Mouse (Mus musculus): ENCODE results near the gene Psmb4. TPM values are rescaled to one million over a fixed set of nuclear protein-coding genes. Genes with fewer than 3 reads are reported as not detected.

The Psmb4 gene
- polyA plus RNA-seq, 1 experiment from 2014 or later: 357 TPM

- no peak overlapping the region for H3K4me3 ChIP-seq (ENCODE audit: low read depth, low read length)
- peaks cover 27% of the 10 kb centered on the region for H3K36me3 ChIP-seq (ENCODE audit: control insufficient read depth, insufficient read depth, low read length)
- no peak for DNase-seq (ENCODE audit: low spot score)
- H3K27me3 ChIP-seq (ENCODE audit: control insufficient read depth, insufficient read depth, low read length): no peaks in the 10 kb centered on the region
- H3K9ac ChIP-seq (ENCODE audit: low read depth, low read length): no peak overlapping the region
- H3K4me2 ChIP-seq (replicated peaks; ENCODE audit: low read depth, low read length): no peak overlapping the region
- H3K4me1 ChIP-seq (replicated peaks; ENCODE audit: control insufficient read depth, insufficient read depth, low read length): peaks cover 3% of the 10 kb centered on the region; the same call in 1 of the 2 replicates
- no peak overlapping the region for H3K27ac ChIP-seq (ENCODE audit: low read depth, low read length)
- no peak for ATAC-seq (ENCODE audit: low FRiP score)
- H3K9me3 ChIP-seq (ENCODE audit: control insufficient read depth, low read length): no peaks in the 10 kb centered on the region
- WGBS: 83% methylated on average over 4 of the region's 4 CpGs
Observed at GRCm38 (mm10) chr3:94881840-94882239, 4.9 kb downstream of the Psmb4 start.

- Histone ChIP-seq H3K4me3 (ENCODE audit: low read depth, low read length) (no peak overlapping the region), H3K4me2 (replicated peaks; ENCODE audit: low read depth, low read length) (no peak overlapping the region), H3K9me3 (ENCODE audit: control insufficient read depth, low read length) (no peaks in the 10 kb centered on the region), H3K36me3 (ENCODE audit: control insufficient read depth, insufficient read depth, low read length) (peaks cover 45% of the 10 kb centered on the region), H3K4me1 (replicated peaks; ENCODE audit: control insufficient read depth, insufficient read depth, low read length) (no peaks in the 10 kb centered on the region), H3K9ac (ENCODE audit: low read depth, low read length) (no peak overlapping the region), H3K27ac (ENCODE audit: low read depth, low read length) (no peak overlapping the region), H3K27me3 (ENCODE audit: control insufficient read depth, insufficient read depth, low read length) (no peaks in the 10 kb centered on the region)
- 96% methylated on average over 6 of the region's 6 CpGs for WGBS
- no peak for DNase-seq (ENCODE audit: low spot score)
- no peak for ATAC-seq (ENCODE audit: low FRiP score)
Observed at GRCm38 (mm10) chr3:94878618-94879017, 8.1 kb downstream of the Psmb4 start.

- Histone ChIP-seq H3K27me3 (ENCODE audit: control insufficient read depth, insufficient read depth, low read length) (no peaks in the 10 kb centered on the region), H3K27ac (ENCODE audit: low read depth, low read length) (no peak overlapping the region), H3K4me3 (ENCODE audit: low read depth, low read length) (no peak overlapping the region), H3K9me3 (ENCODE audit: control insufficient read depth, low read length) (no peaks in the 10 kb centered on the region), H3K36me3 (ENCODE audit: control insufficient read depth, insufficient read depth, low read length) (peaks cover 31% of the 10 kb centered on the region), H3K9ac (ENCODE audit: low read depth, low read length) (no peak overlapping the region), H3K4me2 (replicated peaks; ENCODE audit: low read depth, low read length) (no peak overlapping the region), H3K4me1 (replicated peaks; ENCODE audit: control insufficient read depth, insufficient read depth, low read length) (no peaks in the 10 kb centered on the region)
- ATAC-seq (ENCODE audit: low FRiP score) (no peak), DNase-seq (ENCODE audit: low spot score) (no peak)
- 94% methylated on average over 3 of the region's 3 CpGs for WGBS
Observed at GRCm38 (mm10) chr3:94869011-94869410, 17.8 kb downstream of the Psmb4 start.

GRCm38 (mm10) chr3:94859471-94859870, 27.3 kb downstream of the Psmb4 start:
- no peak overlapping the region for H3K9ac ChIP-seq (ENCODE audit: low read depth, low read length)
- no peak overlapping the region for H3K4me3 ChIP-seq (ENCODE audit: low read depth, low read length)
- no peak overlapping the region for H3K4me2 ChIP-seq (replicated peaks; ENCODE audit: low read depth, low read length)
- no peaks in the 10 kb centered on the region for H3K4me1 ChIP-seq (replicated peaks; ENCODE audit: control insufficient read depth, insufficient read depth, low read length)
- 95% methylated on average over 2 of the region's 2 CpGs for WGBS
- H3K27ac ChIP-seq (ENCODE audit: low read depth, low read length): no peak overlapping the region
- H3K9me3 ChIP-seq (ENCODE audit: control insufficient read depth, low read length): no peaks in the 10 kb centered on the region
- no peaks in the 10 kb centered on the region for H3K27me3 ChIP-seq (ENCODE audit: control insufficient read depth, insufficient read depth, low read length)
- no peak for ATAC-seq (ENCODE audit: low FRiP score)
- peaks cover 4% of the 10 kb centered on the region for H3K36me3 ChIP-seq (ENCODE audit: control insufficient read depth, insufficient read depth, low read length)
- no peak for DNase-seq (ENCODE audit: low spot score)

DNA sequence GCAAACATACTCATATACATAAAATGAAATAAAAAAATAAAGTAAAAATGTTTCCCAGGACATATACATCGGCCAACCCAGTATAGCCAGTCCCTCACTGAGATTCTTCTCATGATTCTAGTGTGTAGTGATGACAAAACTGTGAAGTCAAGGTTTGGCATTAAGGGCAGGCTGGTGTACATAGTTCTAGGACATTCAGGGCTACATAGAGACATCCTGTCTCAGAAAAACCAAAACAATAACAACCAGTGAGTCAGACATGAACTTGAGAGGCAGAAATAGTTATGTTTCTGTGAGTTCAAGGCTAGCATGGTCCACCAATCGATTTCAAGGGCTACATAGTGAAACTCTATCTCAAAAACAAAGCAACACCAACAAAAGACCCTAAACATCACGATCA, 34.5 kb downstream of the Psmb4 start:
- Histone ChIP-seq H3K4me3 (ENCODE audit: low read depth, low read length) (no peak overlapping the region), H3K4me1 (replicated peaks; ENCODE audit: control insufficient read depth, insufficient read depth, low read length) (no peaks in the 10 kb centered on the region), H3K4me2 (replicated peaks; ENCODE audit: low read depth, low read length) (no peak overlapping the region), H3K9ac (ENCODE audit: low read depth, low read length) (no peak overlapping the region), H3K27me3 (ENCODE audit: control insufficient read depth, insufficient read depth, low read length) (no peaks in the 10 kb centered on the region), H3K36me3 (ENCODE audit: control insufficient read depth, insufficient read depth, low read length) (no peaks in the 10 kb centered on the region), H3K9me3 (ENCODE audit: control insufficient read depth, low read length) (no peaks in the 10 kb centered on the region), H3K27ac (ENCODE audit: low read depth, low read length) (no peak overlapping the region)
- DNase-seq (ENCODE audit: low spot score) (no peak), ATAC-seq (ENCODE audit: low FRiP score) (no peak)
- 94% methylated on average over 3 of the region's 3 CpGs for WGBS

DNA sequence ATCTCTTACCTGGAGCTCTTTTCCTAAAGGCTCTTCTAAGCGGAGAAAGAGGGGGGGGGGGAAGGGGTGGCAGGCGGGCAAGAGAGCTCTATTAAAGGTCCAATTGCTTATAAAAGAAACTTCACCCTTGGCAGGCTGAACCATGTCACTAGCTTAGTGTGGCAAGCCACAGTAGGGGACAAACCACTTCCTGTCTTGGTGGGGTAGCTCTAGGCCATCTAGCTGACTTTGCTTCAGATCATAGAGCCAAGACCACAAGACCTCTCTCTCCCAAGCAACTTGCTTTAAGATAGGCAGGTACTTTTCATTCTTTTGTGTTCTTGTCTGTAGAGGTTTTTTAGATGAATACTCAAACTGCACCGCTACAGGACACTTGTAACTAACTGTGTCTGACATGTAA, 35.0 kb downstream of the Psmb4 start:
- Histone ChIP-seq H3K4me1 (replicated peaks; ENCODE audit: control insufficient read depth, insufficient read depth, low read length) (no peaks in the 10 kb centered on the region), H3K4me3 (ENCODE audit: low read depth, low read length) (no peak overlapping the region), H3K4me2 (replicated peaks; ENCODE audit: low read depth, low read length) (no peak overlapping the region), H3K27ac (ENCODE audit: low read depth, low read length) (no peak overlapping the region), H3K9ac (ENCODE audit: low read depth, low read length) (no peak overlapping the region), H3K27me3 (ENCODE audit: control insufficient read depth, insufficient read depth, low read length) (no peaks in the 10 kb centered on the region), H3K9me3 (ENCODE audit: control insufficient read depth, low read length) (no peaks in the 10 kb centered on the region), H3K36me3 (ENCODE audit: control insufficient read depth, insufficient read depth, low read length) (no peaks in the 10 kb centered on the region)
- DNase-seq (ENCODE audit: low spot score): no peak
- 84% methylated on average over 3 of the region's 3 CpGs for WGBS
- ATAC-seq (ENCODE audit: low FRiP score): no peak

GRCm38 (mm10) chr3:94849338-94849737, 37.4 kb downstream of the Psmb4 start:
- Histone ChIP-seq H3K36me3 (ENCODE audit: control insufficient read depth, insufficient read depth, low read length) (no peaks in the 10 kb centered on the region), H3K4me1 (replicated peaks; ENCODE audit: control insufficient read depth, insufficient read depth, low read length) (no peaks in the 10 kb centered on the region), H3K9me3 (ENCODE audit: control insufficient read depth, low read length) (no peaks in the 10 kb centered on the region), H3K9ac (ENCODE audit: low read depth, low read length) (no peak overlapping the region), H3K27ac (ENCODE audit: low read depth, low read length) (no peak overlapping the region), H3K4me3 (ENCODE audit: low read depth, low read length) (no peak overlapping the region), H3K27me3 (ENCODE audit: control insufficient read depth, insufficient read depth, low read length) (no peaks in the 10 kb centered on the region), H3K4me2 (replicated peaks; ENCODE audit: low read depth, low read length) (no peak overlapping the region)
- WGBS: 16% methylated on average over 1 of the region's 1 CpGs
- DNase-seq (ENCODE audit: low spot score) (peak; percentile 75), ATAC-seq (ENCODE audit: low FRiP score) (no peak)

- WGBS: 100% methylated on average over 2 of the region's 2 CpGs
- H3K9ac ChIP-seq (ENCODE audit: low read depth, low read length): no peak overlapping the region
- DNase-seq (ENCODE audit: low spot score): no peak
Observed at GRCm38 (mm10) chr3:94847382-94847781, 39.4 kb downstream of the Psmb4 start.

DNA sequence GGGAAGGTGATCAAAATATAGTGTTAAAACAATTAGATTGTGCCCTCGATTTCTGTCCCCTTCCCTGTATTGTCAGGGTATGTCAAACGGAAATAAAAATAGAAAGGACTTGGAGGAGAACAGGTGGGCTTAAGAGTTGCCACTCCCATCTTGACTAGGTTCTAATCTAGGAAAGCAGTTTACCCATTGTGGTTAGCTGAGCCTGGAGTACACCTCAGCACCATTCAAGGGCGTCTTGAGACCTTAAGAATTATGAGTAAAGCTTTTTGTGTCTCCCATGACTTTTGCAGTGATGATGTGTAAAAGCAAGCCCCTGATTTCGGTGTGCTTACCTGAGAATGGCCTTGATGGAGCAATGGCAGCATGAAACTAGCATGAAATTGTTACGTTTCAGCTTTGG, 47.7 kb downstream of the Psmb4 start:
- H3K4me1 ChIP-seq (replicated peaks; ENCODE audit: control insufficient read depth, insufficient read depth, low read length): no peaks in the 10 kb centered on the region
- ATAC-seq (ENCODE audit: low FRiP score) (no peak), DNase-seq (ENCODE audit: low spot score) (no peak)
- H3K36me3 ChIP-seq (ENCODE audit: control insufficient read depth, insufficient read depth, low read length): no peaks in the 10 kb centered on the region
- H3K4me3 ChIP-seq (ENCODE audit: low read depth, low read length): peak overlapping the region; percentile 64; the same call in 1 of the 2 replicates
- 80% methylated on average over 5 of the region's 5 CpGs for WGBS
- H3K4me2 ChIP-seq (replicated peaks; ENCODE audit: low read depth, low read length): peak overlapping the region; percentile 48
- no peaks in the 10 kb centered on the region for H3K27me3 ChIP-seq (ENCODE audit: control insufficient read depth, insufficient read depth, low read length)
- no peak overlapping the region for H3K9ac ChIP-seq (ENCODE audit: low read depth, low read length)
- no peak overlapping the region for H3K27ac ChIP-seq (ENCODE audit: low read depth, low read length)
- no peaks in the 10 kb centered on the region for H3K9me3 ChIP-seq (ENCODE audit: control insufficient read depth, low read length)

More at GRCm38 (mm10) chr3:94847382-94847781, 39.4 kb downstream of the Psmb4 start:
- no peaks in the 10 kb centered on the region for H3K4me1 ChIP-seq (replicated peaks; ENCODE audit: control insufficient read depth, insufficient read depth, low read length)
- no peak overlapping the region for H3K27ac ChIP-seq (ENCODE audit: low read depth, low read length)
- H3K36me3 ChIP-seq (ENCODE audit: control insufficient read depth, insufficient read depth, low read length): no peaks in the 10 kb centered on the region
- H3K9me3 ChIP-seq (ENCODE audit: control insufficient read depth, low read length): no peaks in the 10 kb centered on the region
- H3K4me3 ChIP-seq (ENCODE audit: low read depth, low read length): no peak overlapping the region
- H3K4me2 ChIP-seq (replicated peaks; ENCODE audit: low read depth, low read length): no peak overlapping the region
- no peaks in the 10 kb centered on the region for H3K27me3 ChIP-seq (ENCODE audit: control insufficient read depth, insufficient read depth, low read length)
- ATAC-seq (ENCODE audit: low FRiP score): no peak
